Mouse (Mus musculus): ENCODE results near the gene Lpcat2.

Lpcat2 gene

GRCm38 (mm10) chr8:92908448-92908847 is 53.3 kb downstream of the Lpcat2 start:
- no peak for DNase-seq (ENCODE audit: low read depth)

- DNase-seq (ENCODE audit: low read depth) = no peak
Measured at GRCm38 (mm10) chr8:92911477-92911876, 56.3 kb downstream of the Lpcat2 start.

GRCm38 (mm10) chr8:92913396-92913795 is 58.3 kb downstream of the Lpcat2 start:
- no peak for DNase-seq (ENCODE audit: low read depth)

GRCm38 (mm10) chr8:92916082-92916481 is 60.9 kb downstream of the Lpcat2 start:
- DNase-seq (ENCODE audit: low read depth) = no peak

- no peak for DNase-seq (ENCODE audit: low read depth)
Measured at GRCm38 (mm10) chr8:92921768-92922167, 66.6 kb downstream of the Lpcat2 start.

GRCm38 (mm10) chr8:92928986-92929385 is 73.8 kb downstream of the Lpcat2 start:
- no peak for DNase-seq (ENCODE audit: low read depth)

- DNase-seq (ENCODE audit: low read depth) = no peak
Measured at GRCm38 (mm10) chr8:92938056-92938455, 82.9 kb downstream of the Lpcat2 start.

- no peak for DNase-seq (ENCODE audit: low read depth)
Measured at GRCm38 (mm10) chr8:92949071-92949470, 93.9 kb downstream of the Lpcat2 start.

GRCm38 (mm10) chr8:92950639-92951371 is 95.7 kb downstream of the Lpcat2 start:
- DNase-seq (ENCODE audit: low read depth) = no peak

GRCm38 (mm10) chr8:92954044-92954443 is 98.9 kb downstream of the Lpcat2 start:
- no peak for DNase-seq (ENCODE audit: low read depth)

GRCm38 (mm10) chr8:92959779-92960178 is 104.6 kb downstream of the Lpcat2 start, which contains the start of gene Slc6a2:
Gene Slc6a2 (plus strand): TSS chr8:92960079.
- DNase-seq (ENCODE audit: low read depth) = no peak

GRCm38 (mm10) chr8:92960451-92960911 is 105.3 kb downstream of the Lpcat2 start:
- DNase-seq (ENCODE audit: low read depth) = no peak

- DNase-seq (ENCODE audit: low read depth) = no peak
Measured at GRCm38 (mm10) chr8:92961088-92961487, 105.9 kb downstream of the Lpcat2 start.

GRCm38 (mm10) chr8:92964556-92964955 is 109.4 kb downstream of the Lpcat2 start:
- DNase-seq (ENCODE audit: low read depth) = no peak
